Mouse (Mus musculus) heart, postnatal 4 days (tissue): Measurements from ENCODE around the gene Olfr509. TPM values are rescaled to one million over a fixed set of nuclear protein-coding genes. Genes with fewer than 3 reads are reported as not detected.
"Not testable (repeated sequence)": the region's sequence is repeated elsewhere in the genome, so short reads cannot be mapped to it uniquely, and the experiment has no call there.

Experiments used
- DNase-seq: peaks from one replicate; pipeline ENCODE4 v3.0.0; 2021
- total RNA-seq, 2 experiments: library from RNA; stranded (reverse); gene quantifications; 2 replicates each; pipeline ENCODE4 v1.2.3; 2021

Olfr509 gene
- under 1 TPM in 1 of 2 experiments, not detected in 1; 0.07 TPM for total RNA-seq

DNA sequence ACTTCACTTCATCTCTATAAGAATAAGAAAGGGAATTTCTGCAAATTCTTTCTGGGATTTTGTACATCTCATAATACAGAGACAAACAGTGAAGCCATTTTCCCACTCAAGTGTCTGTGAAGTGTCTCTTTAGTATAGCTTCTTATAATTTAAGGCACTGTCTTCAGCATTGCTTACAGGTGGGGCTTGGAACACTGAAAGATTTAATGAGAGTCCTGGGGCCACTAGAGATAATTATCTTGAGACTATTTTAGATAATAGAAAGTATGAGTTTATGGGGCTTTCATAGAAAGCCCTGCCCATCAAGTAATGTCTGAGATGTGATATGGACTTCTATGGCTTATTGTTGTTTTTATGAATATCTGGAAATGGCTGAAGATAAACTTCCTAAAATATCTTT, at the start of gene Olfr509:
TSS of gene Olfr509 (minus strand) at position 101 of the 400 bp plus-strand sequence.
- no peak for DNase-seq

DNA sequence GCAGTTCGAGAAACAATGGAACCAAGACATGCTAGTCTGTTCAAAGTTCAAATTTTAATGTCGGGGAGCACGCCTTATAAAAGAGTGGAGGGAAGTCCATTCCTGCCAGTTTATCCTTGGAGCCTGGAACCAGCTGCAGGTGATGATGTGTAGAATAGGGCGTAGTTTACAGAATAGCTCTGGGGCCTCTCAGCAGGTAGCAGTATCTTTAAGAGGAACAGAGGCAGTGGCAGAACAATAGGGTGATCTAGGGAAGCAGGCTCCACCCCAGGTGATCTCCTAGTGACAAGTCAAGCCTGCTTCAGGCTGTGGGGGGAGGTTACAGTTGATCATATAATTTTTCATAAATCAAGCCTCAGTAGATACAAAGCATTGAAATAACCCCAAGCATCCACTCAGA, 27.2 kb upstream of the Olfr509 start:
- no peak for DNase-seq

DNA sequence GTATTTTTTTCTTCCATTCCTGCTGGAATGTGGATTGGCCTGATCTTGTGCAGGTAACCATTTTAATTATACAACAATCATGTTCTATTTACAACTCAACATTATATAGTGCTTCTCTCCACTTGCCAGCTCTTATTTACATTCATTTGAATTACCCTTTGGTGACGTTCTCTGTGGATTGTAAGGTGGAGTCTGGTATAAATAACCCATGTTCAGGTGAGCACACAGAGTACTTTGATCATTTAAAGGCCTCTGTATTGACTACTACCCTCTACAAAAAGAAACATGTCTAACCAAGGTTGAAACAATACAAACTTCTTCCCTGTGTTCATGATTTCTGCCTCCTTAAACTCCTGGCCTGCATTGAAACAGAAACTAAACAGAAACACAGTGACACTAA, 19.4 kb upstream of the Olfr509 start:
- no peak for DNase-seq

DNA sequence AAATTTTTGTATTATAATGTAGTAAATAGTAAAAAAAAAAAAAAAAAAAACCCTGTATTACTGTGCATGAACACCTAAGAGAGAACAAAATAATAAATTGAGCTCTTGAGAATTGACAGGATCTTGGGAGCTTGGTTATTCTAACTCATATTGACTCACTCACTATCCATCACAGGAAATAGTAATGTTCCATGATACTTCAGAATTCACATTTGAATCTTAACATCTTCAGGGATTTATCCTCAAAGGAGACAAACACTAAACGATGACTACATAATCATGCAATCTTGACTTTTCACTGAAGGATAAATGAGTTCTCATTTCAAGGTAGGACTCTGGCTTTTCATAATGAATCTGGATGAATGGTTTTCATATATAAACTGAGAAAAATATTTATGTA, 14.4 kb upstream of the Olfr509 start, which contains the start of gene Olfr510:
TSS of gene Olfr510 (plus strand) at position 301 of the 400 bp plus-strand sequence.
- no peak for DNase-seq

DNA sequence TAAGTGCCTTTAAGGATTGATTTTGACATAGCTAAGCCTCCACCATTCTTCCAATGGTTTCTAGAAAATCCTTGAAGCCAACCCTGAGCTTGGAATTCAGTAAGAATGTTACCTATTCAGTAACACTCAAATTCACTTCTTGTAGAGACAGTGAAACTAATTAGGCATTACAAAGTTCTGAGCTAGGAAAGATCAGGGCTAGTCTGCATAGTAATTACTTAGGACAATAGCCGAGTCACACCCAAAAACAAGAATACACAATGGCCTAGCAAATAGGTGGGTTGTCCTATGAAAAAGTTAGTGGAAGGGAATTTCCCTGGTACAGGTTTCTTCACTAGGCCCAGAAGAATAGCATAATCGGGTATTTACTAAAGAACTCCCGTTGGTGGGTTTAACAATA, 10.7 kb upstream of the Olfr509 start:
- no peak for DNase-seq

DNA sequence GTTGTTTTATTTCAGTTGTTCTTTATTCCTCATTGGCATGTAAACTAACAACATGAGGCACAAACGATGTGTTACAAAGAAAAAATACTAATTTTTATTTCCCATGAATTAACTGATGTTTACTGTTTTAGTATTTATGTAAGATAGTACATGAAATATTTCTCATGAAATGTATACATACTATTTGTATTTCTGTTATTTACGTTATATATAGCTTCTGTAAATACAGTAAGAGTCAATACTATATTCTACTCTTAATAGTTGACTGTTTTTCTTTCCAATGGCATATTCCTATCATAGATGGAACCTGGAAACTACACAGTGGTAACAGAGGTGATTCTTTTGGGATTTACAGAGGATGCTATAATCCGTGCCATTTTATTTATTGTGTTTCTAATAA, 22.0 kb downstream of the Olfr509 start, which contains the start of gene Olfr508:
TSS of gene Olfr508 (plus strand) at position 301 of the 400 bp plus-strand sequence.
- no peak for DNase-seq

DNA sequence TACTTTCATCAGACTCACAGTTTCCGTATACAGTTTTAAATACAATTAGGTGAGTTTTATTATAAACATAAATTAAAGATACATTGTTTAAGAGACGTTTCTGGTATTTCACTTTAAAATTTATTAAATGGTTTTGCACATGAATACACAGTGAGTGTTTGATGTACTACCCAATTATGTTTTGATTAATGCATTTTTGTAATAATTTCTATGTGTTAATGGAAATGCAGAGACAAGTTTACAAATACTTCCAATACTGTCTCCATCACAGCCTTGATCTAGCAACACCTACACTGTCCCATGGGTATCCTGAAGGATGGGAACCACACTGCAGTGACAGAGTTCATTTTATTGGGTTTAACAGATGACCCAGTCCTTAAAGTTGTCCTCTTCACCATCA, 30.2 kb downstream of the Olfr509 start, which contains the start of gene Olfr507:
TSS of gene Olfr507 (plus strand) at position 301 of the 400 bp plus-strand sequence.
- DNase-seq: no peak

DNA sequence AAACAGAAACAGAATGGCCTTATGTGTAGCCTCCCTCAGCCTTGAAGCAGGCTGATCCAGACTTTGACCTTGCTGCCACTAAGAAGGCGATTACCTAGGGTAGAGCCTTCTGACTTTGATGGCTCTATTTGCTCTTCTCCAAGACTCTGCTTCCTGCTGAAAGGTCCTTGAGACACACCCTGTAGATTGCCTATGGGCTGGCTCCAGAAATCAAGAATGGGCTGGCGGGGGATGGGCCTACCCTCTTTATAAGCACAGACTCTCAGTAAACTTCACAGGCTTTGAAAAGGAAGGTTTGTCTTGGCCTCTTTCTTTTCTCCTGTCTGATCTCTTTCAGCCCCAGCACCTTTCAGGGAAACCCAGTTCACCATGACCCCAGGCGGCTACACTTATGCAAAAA, 34.9 kb downstream of the Olfr509 start:
- not testable (repeated sequence) for DNase-seq

DNA sequence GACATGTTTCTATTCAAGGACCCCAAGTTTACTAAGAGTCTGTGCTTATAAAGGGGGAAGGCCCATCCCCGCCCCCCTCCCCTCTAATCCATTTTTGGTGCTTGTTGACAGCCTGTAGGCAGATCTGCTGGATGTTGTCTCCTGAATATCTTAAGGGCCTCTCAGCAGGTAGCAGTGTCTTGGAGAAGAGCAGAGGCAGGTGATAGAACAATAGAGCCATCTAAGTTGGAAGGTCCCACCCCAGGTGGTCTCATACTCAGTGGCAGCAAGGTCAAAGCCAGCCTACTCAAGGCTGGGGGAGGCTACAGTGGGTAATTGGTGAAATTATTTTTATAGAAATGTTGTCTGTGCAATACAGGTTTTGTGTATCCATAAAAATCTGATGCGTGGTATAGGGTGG, 37.6 kb downstream of the Olfr509 start:
- no peak for DNase-seq

DNA sequence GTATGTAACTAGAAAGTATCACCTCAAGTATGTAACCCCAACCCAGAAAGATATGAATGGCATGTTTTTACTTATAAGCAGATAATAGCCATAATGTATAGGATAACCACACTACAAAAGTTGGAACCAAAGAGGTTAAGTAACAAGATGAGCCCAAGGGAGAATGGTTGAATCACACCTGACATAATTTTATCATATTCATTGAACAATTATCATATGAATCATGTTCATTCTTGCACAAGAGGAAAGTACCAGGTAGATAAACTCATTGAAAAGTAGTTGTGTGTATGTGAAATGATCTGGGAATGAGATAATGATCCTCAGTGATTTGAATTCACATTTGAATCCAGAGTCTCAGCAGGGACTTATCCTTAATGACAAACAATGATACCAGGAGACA, 41.2 kb downstream of the Olfr509 start, which contains the start of gene Olfr506:
TSS of gene Olfr506 (plus strand) at position 301 of the 400 bp plus-strand sequence.
- DNase-seq: no peak

DNA sequence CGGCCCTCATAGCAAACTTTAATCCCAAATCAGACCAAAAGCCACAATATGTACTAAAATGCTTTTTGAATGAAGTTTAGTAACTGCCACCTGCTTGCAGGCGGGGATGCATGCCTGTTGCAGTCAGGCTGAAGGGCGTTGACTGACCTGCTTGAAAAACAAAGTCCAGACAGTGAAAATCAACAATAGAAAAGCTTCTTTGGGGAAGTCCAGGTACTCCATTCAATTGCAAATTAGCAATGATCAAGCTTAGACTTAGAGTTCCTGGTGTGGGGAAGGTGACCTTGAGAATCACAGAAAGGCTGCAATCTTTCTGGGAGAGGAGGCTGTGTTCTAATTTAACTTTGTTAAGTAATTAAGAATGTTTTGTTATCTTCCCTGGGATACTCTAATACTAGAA, 49.8 kb downstream of the Olfr509 start:
- not testable (repeated sequence) for DNase-seq

Other genes with a start within 250 kb of the Olfr509 start
- not detected for gene Olfr497, start 231.5 kb downstream of the Olfr509 start, total RNA-seq
- not detected for gene Olfr498, start 186.6 kb downstream of the Olfr509 start, total RNA-seq
- not detected for gene Olfr502, start 126.8 kb downstream of the Olfr509 start, total RNA-seq
- not detected for gene Olfr503, start 107.4 kb downstream of the Olfr509 start, total RNA-seq
- not detected for gene Olfr504, start 86.1 kb downstream of the Olfr509 start, total RNA-seq
- not detected for gene Olfr506, start 41.1 kb downstream of the Olfr509 start, total RNA-seq
- not detected for gene Olfr507, start 30.1 kb downstream of the Olfr509 start, total RNA-seq
- gene Olfr508, start 21.9 kb downstream of the Olfr509 start, total RNA-seq: not detected
- gene Olfr510, start 14.5 kb upstream of the Olfr509 start, total RNA-seq: not detected
- not detected for gene Olfr512, start 61.4 kb upstream of the Olfr509 start, total RNA-seq
- not detected for gene Olfr513, start 99.1 kb upstream of the Olfr509 start, total RNA-seq
- not detected for gene Olfr514, start 174.1 kb upstream of the Olfr509 start, total RNA-seq
- gene Olfr516, start 198.6 kb upstream of the Olfr509 start, total RNA-seq: not detected
- gene Olfr517, start 220.5 kb upstream of the Olfr509 start, total RNA-seq: not detected
- not detected for gene Olfr518, start 233.1 kb upstream of the Olfr509 start, total RNA-seq
- gene Olfr519, start 242.5 kb upstream of the Olfr509 start, total RNA-seq: not detected